Mouse (Mus musculus) fat pad, adult 2 months (tissue): ENCODE measurements around the gene Pdcd1lg2.

ENCODE experiments used
- DNase-seq: peaks from one replicate; pipeline ENCODE4 v3.0.0-alpha.2; 2011; ENCODE audit warnings: low read depth, low spot score; ENCODE audit errors: extremely low read depth

The Pdcd1lg2 gene

GRCm38 (mm10) chr19:29410619-29411018 is at the start of gene Pdcd1lg2:
Gene Pdcd1lg2 (plus strand): TSS chr19:29410919.
- DNase-seq, result no peak

GRCm38 (mm10) chr19:29361468-29362130 is 49.1 kb upstream of the Pdcd1lg2 start:
- DNase-seq, result peak; percentile 52

GRCm38 (mm10) chr19:29362173-29362930 is 48.4 kb upstream of the Pdcd1lg2 start:
- DNase-seq, result no peak

GRCm38 (mm10) chr19:29363557-29363956 is 47.2 kb upstream of the Pdcd1lg2 start:
- no peak for DNase-seq

GRCm38 (mm10) chr19:29364076-29364475 is 46.6 kb upstream of the Pdcd1lg2 start:
- no peak for DNase-seq

GRCm38 (mm10) chr19:29365105-29365504 is 45.6 kb upstream of the Pdcd1lg2 start:
- DNase-seq, result no peak

- DNase-seq, result no peak
Observed at GRCm38 (mm10) chr19:29366226-29366968, 44.3 kb upstream of the Pdcd1lg2 start.

GRCm38 (mm10) chr19:29366969-29367622 is 43.6 kb upstream of the Pdcd1lg2 start, which contains the start of the genes Plgrkt and Cd274:
Gene Plgrkt (minus strand): TSS chr19:29367390.
Gene Cd274 (plus strand): TSS chr19:29367455.
- no peak for DNase-seq

GRCm38 (mm10) chr19:29368041-29368440 is 42.7 kb upstream of the Pdcd1lg2 start:
- DNase-seq, result no peak

- peak; percentile 31 for DNase-seq
Observed at GRCm38 (mm10) chr19:29368671-29369309, 41.9 kb upstream of the Pdcd1lg2 start.

- DNase-seq, result peak; percentile 34
Observed at GRCm38 (mm10) chr19:29370112-29370511, 40.6 kb upstream of the Pdcd1lg2 start.

GRCm38 (mm10) chr19:29370545-29371283 is 40.0 kb upstream of the Pdcd1lg2 start:
- DNase-seq, result no peak

GRCm38 (mm10) chr19:29371284-29372081 is 39.2 kb upstream of the Pdcd1lg2 start:
- no peak for DNase-seq

GRCm38 (mm10) chr19:29372138-29372537 is 38.6 kb upstream of the Pdcd1lg2 start:
- no peak for DNase-seq

GRCm38 (mm10) chr19:29372621-29373020 is 38.1 kb upstream of the Pdcd1lg2 start:
- DNase-seq, result no peak

GRCm38 (mm10) chr19:29373438-29373837 is 37.3 kb upstream of the Pdcd1lg2 start:
- no peak for DNase-seq

- DNase-seq, result no peak
Observed at GRCm38 (mm10) chr19:29374947-29375346, 35.8 kb upstream of the Pdcd1lg2 start.

- DNase-seq, result no peak
Observed at GRCm38 (mm10) chr19:29376382-29376781, 34.3 kb upstream of the Pdcd1lg2 start.
